Mouse (Mus musculus) CH12.LX (cell line): ENCODE results near the gene Ufd1. TPM values are rescaled to one million over a fixed set of nuclear protein-coding genes. Genes with fewer than 3 reads are reported as not detected.

Experiments
- DNase-seq: peaks from one replicate; pipeline ENCODE4 v3.0.0-alpha.2; 2013; ENCODE audit errors: extremely low read depth
- H3K27ac ChIP-seq: 2 replicates; pipeline ENCODE4 v1.5.1; 2012; ENCODE audit warnings: low read depth, mild to moderate bottlenecking, control low read depth, moderate library complexity; ENCODE audit not compliant: insufficient read depth
- H3K27me3 ChIP-seq: replicated peaks from 2 replicates; pipeline ENCODE3; 2012; ENCODE audit warnings: inconsistent platforms
- H3K36me3 ChIP-seq, 2 experiments: replicated peaks in 1 of 2; 2 replicates each; pipeline versions ENCODE3 to v1.6.1; 2012; ENCODE audit warnings: inconsistent platforms in 1 of 2, low read length in 1 of 2, mild to moderate bottlenecking in 1 of 2, mixed read lengths in 1 of 2, moderate library complexity in 1 of 2; ENCODE audit not compliant: control insufficient read depth in 1 of 2, insufficient read depth in 1 of 2
- H3K4me1 ChIP-seq, 2 experiments: 2 replicates each; pipeline ENCODE4 v1.6.1; 2012; ENCODE audit warnings: inconsistent platforms in 1 of 2, moderate library complexity in 1 of 2; ENCODE audit not compliant: insufficient read depth in 2 of 2, control insufficient read depth in 1 of 2
- H3K4me2 ChIP-seq: 2 replicates; pipeline ENCODE4 v1.6.1; 2012; ENCODE audit warnings: low read depth, mild to moderate bottlenecking, control low read depth; ENCODE audit not compliant: poor library complexity, insufficient read depth, severe bottlenecking
- H3K4me3 ChIP-seq, 3 experiments: fragments of 150-350 bp in 1 of 3; sonication (generic) in 1 of 3; replicated peaks in 1 of 3; 2 replicates each; pipeline versions ENCODE3 to v1.5.1; 2011 to 2012; ENCODE audit warnings: low read depth in 2 of 3, low read length in 2 of 3, mild to moderate bottlenecking in 2 of 3, moderate library complexity in 2 of 3, control low read depth in 1 of 3, improper control_type of control experiment in 1 of 3, inconsistent platforms in 1 of 3, mixed read lengths in 1 of 3; ENCODE audit not compliant: poor library complexity in 1 of 3
- H3K79me2 ChIP-seq: replicated peaks from 2 replicates; pipeline ENCODE4 v1.6.1; 2012; ENCODE audit warnings: mild to moderate bottlenecking, moderate library complexity; ENCODE audit not compliant: control insufficient read depth, poor library complexity, insufficient read depth, severe bottlenecking; ENCODE audit errors: extremely low read depth
- H3K9ac ChIP-seq: 2 replicates; pipeline ENCODE4 v1.6.1; 2012; ENCODE audit warnings: low read depth, mild to moderate bottlenecking, control low read depth, moderate library complexity; ENCODE audit not compliant: insufficient read depth
- H3K9me3 ChIP-seq: replicated peaks from 2 replicates; pipeline ENCODE3; 2012; ENCODE audit warnings: low read length, inconsistent platforms, mixed read lengths
- CHD1 ChIP-seq: IDR thresholded peaks from 2 replicates; pipeline ENCODE4 v1.6.1; 2012; ENCODE audit warnings: low read depth, low read length, improper control_type of control experiment, inconsistent platforms
- ELF1 ChIP-seq: IDR thresholded peaks from 2 replicates; pipeline ENCODE4 v1.6.1; 2014; ENCODE audit warnings: low read depth, mild to moderate bottlenecking, inconsistent platforms, low read length, improper control_type of control experiment
- EP300 ChIP-seq: IDR thresholded peaks from 2 replicates; pipeline ENCODE4 v1.6.1; 2011; ENCODE audit warnings: low read length, improper control_type of control experiment
- JUND ChIP-seq: conservative IDR thresholded peaks from 2 replicates; pipeline ENCODE4 v1.6.1; 2011; ENCODE audit warnings: low read depth, low read length, improper control_type of control experiment
- KAT2A ChIP-seq: IDR thresholded peaks from 2 replicates; pipeline ENCODE4 v1.6.1; 2012; ENCODE audit warnings: low read length, improper control_type of control experiment, inconsistent platforms; ENCODE audit not compliant: insufficient replicate concordance
- MXI1 ChIP-seq: IDR thresholded peaks from 2 replicates; pipeline ENCODE4 v1.6.1; 2011; ENCODE audit warnings: mild to moderate bottlenecking, low read depth, low read length, improper control_type of control experiment
- MYC ChIP-seq: IDR thresholded peaks from 2 replicates; pipeline ENCODE4 v1.6.1; 2011; ENCODE audit warnings: low read depth, mild to moderate bottlenecking, improper control_type of control experiment, low read length
- NELFE ChIP-seq: IDR thresholded peaks from 2 replicates; pipeline ENCODE4 v1.6.1; 2011; ENCODE audit warnings: low read depth, low read length, improper control_type of control experiment
- POLR2A ChIP-seq: IDR thresholded peaks from 2 replicates; pipeline ENCODE4 v1.6.1; 2011; ENCODE audit warnings: low read depth, mild to moderate bottlenecking, improper control_type of control experiment, low read length
- POLR2AphosphoS2 ChIP-seq: IDR thresholded peaks from 2 replicates; pipeline ENCODE4 v1.6.1; 2011; ENCODE audit warnings: low read depth, low read length, improper control_type of control experiment
- RAD21 ChIP-seq: IDR thresholded peaks from 2 replicates; pipeline ENCODE4 v1.6.1; 2011; ENCODE audit warnings: low read depth, mild to moderate bottlenecking, low read length, improper control_type of control experiment, moderate library complexity
- RCOR1 ChIP-seq: conservative IDR thresholded peaks from 2 replicates; pipeline ENCODE4 v1.6.1; 2012; ENCODE audit warnings: low read depth, mild to moderate bottlenecking, inconsistent platforms, low read length, improper control_type of control experiment
- SIN3A ChIP-seq: IDR thresholded peaks from 2 replicates; pipeline ENCODE4 v1.6.1; 2012; ENCODE audit warnings: low read length, improper control_type of control experiment, inconsistent platforms
- TCF12 ChIP-seq: IDR thresholded peaks from 2 replicates; pipeline ENCODE4 v1.6.1; 2014; ENCODE audit warnings: low read depth, mild to moderate bottlenecking, inconsistent platforms, low read length, improper control_type of control experiment
- USF1 ChIP-seq: IDR thresholded peaks from 2 replicates; pipeline ENCODE4 v1.6.1; 2014; ENCODE audit warnings: low read depth, mild to moderate bottlenecking, inconsistent platforms, low read length, improper control_type of control experiment
- USF2 ChIP-seq: conservative IDR thresholded peaks from 2 replicates; pipeline ENCODE4 v1.6.1; 2011; ENCODE audit warnings: low read depth, low read length, improper control_type of control experiment
- ZKSCAN1 ChIP-seq: IDR thresholded peaks from 2 replicates; pipeline ENCODE4 v1.6.1; 2012; ENCODE audit warnings: low read depth, inconsistent platforms, low read length, improper control_type of control experiment, borderline replicate concordance
- dilution Hi-C: fragments of 300-500 bp; cut with MboI; formaldehyde crosslinking; loops from 2 replicates; pipeline ENCODE4 v1.14.3; 2020; ENCODE audit warnings: low sequenced_read_pairs; ENCODE audit not compliant: extremely low pct_unique_long_range_greater_than_20kb, extremely low pct_ligation_motif_present
- in situ Hi-C: fragments of 300-500 bp; cut with MboI; formaldehyde crosslinking; loops from 3 replicates; pipeline ENCODE4 v1.14.3; 2019; ENCODE audit warnings: low sequenced_read_pairs, low pct_ligation_motif_present, low pct_unique_long_range_greater_than_20kb, mixed read lengths
- polyA plus RNA-seq: library from polyadenylated mRNA; unstranded; fragments of >175 nt; gene quantifications from 2 replicates; pipeline ENCODE4 v1.2.1, GENCODE M21; 2012; ENCODE audit warnings: low read depth; ENCODE audit not compliant: insufficient read length
- total RNA-seq, 2 experiments: library from RNA; depleted of rRNA; stranded (reverse); fragments of 300-350 nt in 1 of 2; fragments of >200 nt in 1 of 2; gene quantifications; 2 replicates each; pipeline ENCODE4 v1.2.3; 2012 to 2014

Gene Ufd1
- total and polyA plus RNA-seq, 3 experiments = 43.6 to 80.8 (median 62.6) TPM

- Histone ChIP-seq H3K4me2 (no peak overlapping the region), H3K4me1 (peaks cover 0 to 4% of the 10 kb centered on the region in 2 experiments; a peak in 1 of 4 replicates), H3K9me3 (no peaks in the 10 kb centered on the region), H3K9ac (no peak overlapping the region), H3K27me3 (no peaks in the 10 kb centered on the region), H3K36me3 (peaks cover 78 to 94% of the 10 kb centered on the region in 2 experiments), H3K79me2 (no peaks in the 10 kb centered on the region), H3K27ac (no peak overlapping the region), H3K4me3 (no peak overlapping the region)
- in situ Hi-C loops (no loop called here), dilution Hi-C loops (no loop called here)
- no peak for DNase-seq
- TF ChIP-seq KAT2A (no peak), USF2 (no peak), POLR2AphosphoS2 (no peak), EP300 (no peak), SIN3A (no peak), RAD21 (no peak), ZKSCAN1 (no peak), ELF1 (no peak), MYC (no peak), MXI1 (no peak), TCF12 (no peak), USF1 (no peak), CHD1 (no peak), RCOR1 (no peak), POLR2A (no peak), JUND (no peak), NELFE (no peak)
Measured at GRCm38 (mm10) chr16:18785025-18785424, 26.6 kb upstream of the Ufd1 start.

- peaks cover 81 to 95% of the 10 kb centered on the region in 2 experiments for H3K36me3 ChIP-seq
Measured at GRCm38 (mm10) chr16:18785485-18785884, 26.1 kb upstream of the Ufd1 start.

More at GRCm38 (mm10) chr16:18785485-18785884, 26.1 kb upstream of the Ufd1 start:
- H3K4me3 ChIP-seq = no peak overlapping the region
- no peaks in the 10 kb centered on the region for H3K9me3 ChIP-seq
- H3K9ac ChIP-seq = no peak overlapping the region
- in situ Hi-C loops (no loop called here), dilution Hi-C loops (no loop called here)
- H3K27ac ChIP-seq = no peak overlapping the region
- no peak for DNase-seq
- no peaks in the 10 kb centered on the region for H3K79me2 ChIP-seq
- H3K27me3 ChIP-seq = no peaks in the 10 kb centered on the region
- H3K4me1 ChIP-seq = peaks cover 0 to 4% of the 10 kb centered on the region in 2 experiments; a peak in 1 of 4 replicates
- H3K4me2 ChIP-seq = no peak overlapping the region
- no peak for TF ChIP-seq EP300
